Mouse (Mus musculus) left cerebral cortex, adult 2 months (tissue): Measurements from ENCODE around the gene Arpc1b. TPM values are rescaled to one million over a fixed set of nuclear protein-coding genes. Genes with fewer than 3 reads are reported as not detected.
"Not testable (repeated sequence)": the region's sequence is repeated elsewhere in the genome, so short reads cannot be mapped to it uniquely, and the experiment has no call there.

Experiments
- DNase-seq, 2 experiments: peaks; one replicate each; pipeline ENCODE4 v3.0.0; 2021 to 2022; ENCODE audit warnings: low spot score in 2 of 2, mixed read lengths in 1 of 2; ENCODE audit errors: extremely low spot score in 1 of 2
- H3K27ac ChIP-seq: fragments of 200-600 bp; 2 replicates; pipeline ENCODE4 v1.8.1; 2022
- H3K4me3 ChIP-seq: fragments of 200-600 bp; 2 replicates; pipeline ENCODE4 v1.8.1; 2022
- CTCF ChIP-seq: fragments of 200-600 bp; IDR thresholded peaks from 2 replicates; pipeline ENCODE4 v1.8.1; 2022; ENCODE audit warnings: antibody characterized with exemption, mild to moderate bottlenecking, moderate library complexity
- intact Hi-C: fragments of 180-260 bp; cut with DNase I; formaldehyde crosslinking; loops from one replicate; pipeline ENCODE4 v1.15.1; 2025
- total RNA-seq, 2 experiments: library from RNA; stranded (reverse); gene quantifications; 2 replicates each; pipeline ENCODE4 v1.2.3; 2021

Gene Arpc1b
- total RNA-seq, 2 experiments from 2014 or later, result 19.0 to 23.5 TPM

- intact Hi-C loops, result no loop called here
- peak overlapping the region; percentile 53; the same call in 1 of the 2 replicates for H3K27ac ChIP-seq
- no peak for TF ChIP-seq CTCF
- no peak overlapping the region for H3K4me3 ChIP-seq
- DNase-seq, result no peak
These were observed 1.7 kb downstream of the Arpc1b start for GRCm38 (mm10) chr5:145115736-145116135.

- intact Hi-C loops, result no loop called here
- peak overlapping the region; percentile 53; the same call in 1 of the 2 replicates for H3K27ac ChIP-seq
- no peak overlapping the region for H3K4me3 ChIP-seq
- no peak for TF ChIP-seq CTCF
- no peak for DNase-seq
These were observed 2.3 kb downstream of the Arpc1b start for GRCm38 (mm10) chr5:145116316-145116715.

- intact Hi-C loops, result no loop called here
- peak; percentile 67 for TF ChIP-seq CTCF
- Histone ChIP-seq H3K4me3 (no peak overlapping the region), H3K27ac (no peak overlapping the region; the same call in 1 of the 2 replicates)
- peak in 1 of 2 experiments; percentile 54 for DNase-seq
These were observed 2.9 kb downstream of the Arpc1b start for GRCm38 (mm10) chr5:145116916-145117315.

- Histone ChIP-seq H3K4me3 (no peak overlapping the region), H3K27ac (no peak overlapping the region)
- no peak for DNase-seq
- TF ChIP-seq CTCF, result no peak
- intact Hi-C loops, result no loop called here
These were observed 4.0 kb downstream of the Arpc1b start for GRCm38 (mm10) chr5:145118005-145118404.

- intact Hi-C loops, result no loop called here
- DNase-seq, result no peak
- no peak overlapping the region for H3K4me3 ChIP-seq
These were observed 4.4 kb downstream of the Arpc1b start for GRCm38 (mm10) chr5:145118461-145118860.

GRCm38 (mm10) chr5:145119385-145119784, 5.4 kb downstream of the Arpc1b start:
- Histone ChIP-seq H3K4me3 (no peak overlapping the region), H3K27ac (no peak overlapping the region)
- no peak for DNase-seq
- intact Hi-C loops, result no loop called here
- peak; percentile 31 for TF ChIP-seq CTCF

More at GRCm38 (mm10) chr5:145118461-145118860, 4.4 kb downstream of the Arpc1b start:
- no peak overlapping the region for H3K27ac ChIP-seq
- no peak for TF ChIP-seq CTCF

GRCm38 (mm10) chr5:145120921-145121320, 6.9 kb downstream of the Arpc1b start:
- intact Hi-C loops, result no loop called here
- no peak for TF ChIP-seq CTCF
- no peak for DNase-seq
- no peak overlapping the region for H3K4me3 ChIP-seq
- H3K27ac ChIP-seq, result no peak overlapping the region

- intact Hi-C loops, result no loop called here
- no peak for TF ChIP-seq CTCF
- DNase-seq, result no peak
- no peak overlapping the region for H3K27ac ChIP-seq
- H3K4me3 ChIP-seq, result no peak overlapping the region
These were observed 9.4 kb downstream of the Arpc1b start for GRCm38 (mm10) chr5:145123396-145123795.

GRCm38 (mm10) chr5:145126580-145126979, 12.6 kb downstream of the Arpc1b start:
- intact Hi-C loops, result no loop called here
- no peak for TF ChIP-seq CTCF

GRCm38 (mm10) chr5:145129124-145129523, 15.1 kb downstream of the Arpc1b start:
- no peak for TF ChIP-seq CTCF
- intact Hi-C loops, result no loop called here
- no peak overlapping the region for H3K4me3 ChIP-seq
- peak overlapping the region; percentile 89 for H3K27ac ChIP-seq
- no peak for DNase-seq

More at GRCm38 (mm10) chr5:145126580-145126979, 12.6 kb downstream of the Arpc1b start:
- no peak for DNase-seq
- H3K27ac ChIP-seq, result no peak overlapping the region
- H3K4me3 ChIP-seq, result no peak overlapping the region

GRCm38 (mm10) chr5:145129773-145130172, 15.8 kb downstream of the Arpc1b start:
- intact Hi-C loops, H3K4me3 ChIP-seq: not testable (repeated sequence)
- peak overlapping the region; percentile 89 for H3K27ac ChIP-seq
- DNase-seq, result peak in 1 of 2 experiments; percentile 35

- no peak for TF ChIP-seq CTCF
- DNase-seq, result peak; percentile 42 to 54
- no peak overlapping the region for H3K4me3 ChIP-seq
- intact Hi-C loops, result no loop called here
- peak overlapping the region; percentile 89 for H3K27ac ChIP-seq
These were observed 16.2 kb downstream of the Arpc1b start for GRCm38 (mm10) chr5:145130191-145130590.

GRCm38 (mm10) chr5:145130995-145131394, 17.0 kb downstream of the Arpc1b start:
- no peak for DNase-seq
- intact Hi-C loops, result no loop called here
- TF ChIP-seq CTCF, result no peak
- Histone ChIP-seq H3K4me3 (no peak overlapping the region), H3K27ac (peak overlapping the region; percentile 89)
